Mouse (Mus musculus) B cell, adult 2 months (primary cell): Measurements from ENCODE around the gene Rrnad1.
A peak's percentile ranks its signal among the peaks of the same experiment; 100 is the strongest.

Experiments used
- DNase-seq, 2 experiments: peaks; one replicate each; pipeline ENCODE4 v3.0.0; 2022

Gene Rrnad1

DNA sequence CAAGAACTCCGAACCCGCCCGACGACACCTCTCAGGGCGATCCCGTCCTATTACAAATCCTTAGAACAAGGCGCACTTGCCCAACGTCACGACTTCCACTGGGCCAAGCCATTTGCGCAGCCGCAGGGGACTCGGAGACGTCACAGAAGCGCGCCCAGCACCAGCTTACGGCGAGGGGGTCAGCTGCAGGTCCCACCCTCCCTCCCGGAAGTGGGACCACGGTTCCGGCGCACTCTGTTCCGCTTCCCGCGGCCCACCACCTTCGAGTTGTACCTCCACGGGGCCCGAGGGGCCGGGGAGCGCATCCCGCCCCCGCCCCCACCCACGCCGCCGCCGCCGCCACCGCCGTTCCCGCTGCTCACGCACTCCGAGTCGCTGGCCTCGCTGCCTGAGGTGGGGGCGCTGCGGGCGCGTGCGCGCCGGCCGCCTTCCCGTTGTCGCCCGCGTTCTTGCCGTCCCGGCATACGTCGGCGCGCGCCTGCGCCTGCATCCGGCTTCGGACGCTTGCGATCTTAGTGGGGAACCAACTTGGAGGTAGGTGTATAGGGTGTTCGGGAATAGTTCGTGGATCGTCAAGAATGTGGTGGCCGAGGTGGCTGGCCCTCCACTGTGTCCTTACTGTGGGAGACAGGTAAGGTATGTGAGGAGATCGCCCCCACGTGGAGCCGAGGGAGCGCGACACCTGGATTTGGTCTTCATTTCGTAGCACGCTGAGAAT, at the start of gene Rrnad1, which contains the start of gene Isg20l2:
TSS of gene Rrnad1 (minus strand) at position 640 of the 718 bp plus-strand sequence.
TSS of gene Isg20l2 (plus strand) at position 237 of the 718 bp plus-strand sequence.
- DNase-seq: peak; percentile 95 to 96

- no peak for DNase-seq
These were observed 49.6 kb upstream of the Rrnad1 start for GRCm38 (mm10) chr3:87980085-87980484.

DNA sequence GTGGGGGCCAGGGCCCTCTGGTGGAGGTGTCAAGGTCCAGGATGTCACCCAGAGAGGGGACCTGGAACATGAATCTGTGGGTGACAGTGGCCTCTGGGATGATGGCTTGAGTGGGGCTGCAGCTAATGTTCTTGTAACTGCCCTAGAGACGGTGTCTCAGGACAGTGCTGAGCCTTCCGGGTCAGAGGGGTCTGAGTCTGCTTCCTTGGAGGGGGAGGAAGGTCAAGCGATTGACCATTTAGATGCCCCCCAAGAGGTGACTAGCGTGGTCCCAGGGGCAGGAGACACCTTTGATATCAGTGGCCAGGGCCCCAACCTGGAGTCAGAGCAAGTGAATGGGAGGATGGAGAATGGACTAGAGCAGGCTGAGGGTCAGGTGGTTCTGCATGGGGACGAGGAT, 49.0 kb upstream of the Rrnad1 start:
- DNase-seq: no peak

DNA sequence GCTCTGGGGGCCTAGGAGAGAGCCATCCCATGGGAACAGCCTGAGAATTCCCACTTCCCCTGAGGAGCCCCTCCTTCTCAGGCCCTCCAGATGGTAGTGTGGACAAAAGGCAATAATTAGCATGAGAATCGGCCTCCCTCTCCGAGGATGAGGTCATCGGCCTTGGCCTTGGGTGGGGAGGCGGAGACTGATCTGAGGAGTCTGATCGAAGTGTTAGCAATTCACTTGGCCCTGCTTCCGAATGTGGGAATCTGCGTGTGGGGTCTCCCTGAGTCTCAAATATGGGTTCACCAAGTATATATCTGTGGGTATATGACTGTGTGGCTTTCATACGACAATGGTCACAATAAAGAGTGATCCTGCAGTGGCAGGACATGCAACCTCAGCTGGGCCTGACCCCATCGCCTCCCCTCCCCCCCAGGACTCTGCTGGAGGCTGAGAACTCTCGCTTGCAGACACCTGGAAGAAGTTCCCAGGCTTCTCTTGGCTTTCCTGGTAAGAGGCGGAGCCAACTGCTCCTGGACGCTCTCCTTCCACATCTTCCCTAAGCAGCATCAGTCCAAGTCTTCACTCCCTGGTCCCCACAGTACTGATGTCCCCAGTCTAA, 44.0 kb upstream of the Rrnad1 start:
- DNase-seq: no peak

GRCm38 (mm10) chr3:87973593-87974380, 43.3 kb upstream of the Rrnad1 start:
- DNase-seq: no peak

GRCm38 (mm10) chr3:87972776-87973175, 42.3 kb upstream of the Rrnad1 start:
- DNase-seq: no peak

DNA sequence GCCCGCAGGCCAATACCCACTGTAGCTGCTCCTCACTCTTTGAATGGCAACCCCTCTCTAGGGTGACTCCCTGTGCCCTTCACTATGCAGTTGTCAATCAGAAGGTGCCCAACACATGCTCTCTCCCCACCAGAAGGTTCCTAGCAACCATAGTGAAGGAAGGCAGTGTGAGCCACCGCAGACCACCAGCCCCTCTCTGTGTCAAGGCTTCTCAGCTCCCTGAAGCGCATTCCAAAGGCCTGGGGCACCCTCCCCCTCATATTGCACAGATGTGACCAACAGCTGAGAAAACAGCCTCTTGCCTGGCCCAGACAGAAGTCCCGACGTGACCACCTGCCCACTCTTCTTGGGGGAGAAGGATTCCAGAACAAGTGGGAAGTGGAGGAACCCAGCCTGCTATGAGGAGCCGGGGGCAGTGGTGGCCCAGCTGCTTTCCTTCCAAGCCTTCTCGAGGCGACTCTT, 41.7 kb upstream of the Rrnad1 start:
- DNase-seq: no peak

DNA sequence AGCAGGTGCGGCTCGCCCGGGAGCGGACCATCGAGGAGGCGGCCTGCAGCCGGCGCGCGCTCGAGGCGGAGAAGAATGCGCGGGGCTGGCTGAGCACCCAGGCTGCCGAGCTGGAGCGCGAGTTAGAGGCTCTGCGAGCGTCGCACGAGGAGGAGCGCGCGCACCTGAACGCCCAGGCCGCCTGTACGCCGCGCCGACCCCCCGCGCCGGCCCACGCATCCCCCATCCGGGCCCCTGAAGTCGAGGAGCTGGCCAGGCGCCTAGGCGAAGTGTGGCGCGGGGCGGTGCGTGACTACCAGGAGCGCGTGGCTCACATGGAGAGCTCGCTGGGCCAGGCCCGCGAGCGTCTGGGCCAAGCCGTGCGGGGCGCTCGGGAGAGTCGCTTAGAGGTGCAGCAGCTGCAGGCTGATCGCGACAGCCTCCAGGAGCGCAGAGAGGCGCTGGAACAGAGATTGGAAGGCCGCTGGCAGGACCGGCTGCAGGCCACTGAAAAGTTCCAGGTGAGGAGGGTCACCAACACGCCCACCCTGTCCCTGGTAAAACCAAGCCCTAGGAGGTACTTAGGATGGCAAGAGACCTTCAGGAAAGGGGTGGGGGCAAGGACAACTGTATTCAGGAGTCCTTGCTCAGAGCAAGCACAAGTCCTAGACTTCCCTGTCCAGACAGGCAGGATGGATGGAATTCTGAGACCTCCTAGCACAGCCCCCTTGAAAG, 41.1 kb upstream of the Rrnad1 start:
- DNase-seq: no peak

GRCm38 (mm10) chr3:87970939-87971488, 40.5 kb upstream of the Rrnad1 start, which contains the start of gene Nes:
Gene Nes, plus strand, starts transcription at chr3:87971078.
- DNase-seq: peak in 1 of 2 experiments; percentile 31

DNA sequence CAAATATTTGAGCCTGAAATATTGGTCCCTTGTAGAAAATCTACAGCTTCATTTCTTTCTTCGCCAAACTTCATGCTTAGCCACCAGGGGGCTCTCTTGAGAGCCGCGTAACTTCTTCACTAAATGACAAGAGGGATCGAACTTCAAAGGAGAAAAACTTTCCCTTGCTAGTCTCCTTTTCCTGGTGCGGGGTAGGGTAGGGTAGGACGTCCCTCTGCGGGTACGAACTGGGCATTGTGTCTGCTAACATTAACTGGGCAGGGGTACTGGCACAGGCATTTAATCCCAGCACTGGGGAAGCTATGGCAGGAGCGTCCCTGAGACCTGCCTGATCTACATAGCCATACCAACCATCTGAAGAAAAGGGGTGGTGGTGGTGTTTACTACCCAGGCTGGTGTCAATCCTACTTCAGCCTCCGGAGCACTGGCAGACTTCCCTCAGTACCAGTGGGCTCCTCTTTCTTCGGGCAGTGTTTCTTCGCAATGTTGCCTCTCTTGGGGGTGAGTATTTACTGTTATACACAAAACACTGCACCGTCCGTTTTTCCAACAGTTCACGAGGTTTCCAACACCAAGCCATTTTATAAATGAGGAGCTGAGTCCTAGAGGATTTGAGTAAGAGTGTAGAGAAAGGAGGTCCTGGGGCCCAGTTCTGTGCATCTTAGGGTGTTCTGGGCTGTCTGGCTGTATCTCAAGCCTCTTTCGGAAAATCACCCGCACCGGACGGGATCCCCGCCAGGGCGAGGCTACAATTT, 39.8 kb upstream of the Rrnad1 start:
- DNase-seq: peak; percentile 73 to 74

- DNase-seq: peak; percentile 73 to 74
These were observed 30.2 kb upstream of the Rrnad1 start for GRCm38 (mm10) chr3:87960586-87961191.

DNA sequence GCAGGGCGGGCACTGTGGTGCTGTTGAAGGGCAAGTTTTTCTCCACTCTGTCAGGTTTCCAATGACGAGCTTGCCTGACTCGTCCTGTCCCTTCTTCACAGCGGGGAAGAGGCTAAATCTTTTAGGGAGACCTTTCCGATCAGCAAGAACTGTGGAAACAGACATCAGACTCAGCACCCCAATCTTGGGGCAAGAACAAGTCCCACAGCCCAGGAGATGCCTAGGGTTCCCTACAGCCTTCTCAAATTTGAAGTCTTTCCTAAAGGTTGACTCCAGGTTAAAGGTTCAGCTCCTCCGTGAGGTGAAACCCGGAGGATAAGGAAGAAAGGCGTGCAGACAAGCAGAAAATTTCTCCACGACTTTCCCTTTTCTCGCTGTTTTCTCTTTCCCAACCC, 29.7 kb upstream of the Rrnad1 start:
- no peak for DNase-seq

- DNase-seq: no peak
These were observed 28.9 kb upstream of the Rrnad1 start for GRCm38 (mm10) chr3:87959371-87959770.

GRCm38 (mm10) chr3:87958967-87959366, 28.4 kb upstream of the Rrnad1 start:
- no peak for DNase-seq

DNA sequence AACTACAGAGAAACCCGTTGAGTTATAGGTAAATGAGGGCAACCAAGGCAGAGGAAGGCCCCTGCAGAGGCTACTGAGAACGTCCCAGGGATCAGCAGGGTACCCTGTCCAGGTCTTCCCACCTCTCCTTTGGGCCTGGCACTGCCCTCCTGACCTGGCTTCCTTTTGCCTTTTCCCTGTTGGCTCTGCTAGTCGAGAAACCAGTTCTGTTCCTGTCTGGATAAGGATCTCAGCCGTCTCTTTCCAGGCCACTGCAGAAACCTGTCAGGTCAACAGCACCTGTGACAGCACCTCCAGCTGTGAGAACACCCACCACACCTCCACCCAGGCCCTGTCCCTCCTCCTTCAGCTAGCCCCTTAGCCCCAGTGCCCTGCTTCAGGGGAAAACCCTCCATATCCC, 28.0 kb upstream of the Rrnad1 start:
- no peak for DNase-seq

DNA sequence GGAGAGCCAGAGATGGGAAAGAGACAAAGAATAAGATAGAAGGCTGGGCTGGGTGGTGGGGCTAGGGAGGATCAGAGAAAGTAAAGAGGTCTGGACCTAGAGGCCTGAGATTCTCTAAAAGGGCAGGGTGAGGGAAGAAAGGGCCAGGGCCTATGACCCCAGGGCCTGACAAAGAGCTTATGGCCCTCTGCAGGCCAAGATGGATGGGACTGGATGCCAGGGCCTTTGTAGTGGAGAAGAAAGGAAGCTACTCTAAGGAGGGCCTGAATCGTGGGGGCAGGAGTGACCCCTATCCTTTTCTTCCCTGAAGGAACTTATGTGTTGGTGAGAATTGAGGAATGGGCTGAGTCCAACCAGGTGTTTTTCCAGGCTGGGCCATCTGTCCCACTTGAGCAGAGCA, 27.5 kb upstream of the Rrnad1 start:
- DNase-seq: no peak

DNA sequence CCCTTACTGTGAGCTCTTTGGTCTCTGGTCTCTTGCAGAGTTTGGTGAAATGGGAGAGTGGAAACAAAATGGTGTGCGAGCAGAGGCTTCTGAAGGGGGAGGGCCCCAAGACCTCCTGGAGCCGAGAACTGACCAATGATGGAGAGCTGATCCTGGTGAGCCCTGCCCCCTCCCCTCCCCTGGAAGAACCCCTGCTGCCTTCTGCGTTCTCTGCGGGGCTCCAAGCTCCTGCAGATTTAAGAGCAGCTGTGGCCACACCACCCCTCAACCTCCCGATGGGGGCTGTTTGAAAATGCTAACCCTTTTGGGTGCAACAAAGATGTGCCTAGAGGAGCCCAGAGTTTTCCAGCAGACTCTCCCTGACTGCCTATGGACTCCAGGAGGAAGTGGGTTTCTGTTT, 21.9 kb upstream of the Rrnad1 start:
- no peak for DNase-seq

GRCm38 (mm10) chr3:87951946-87952345, 21.4 kb upstream of the Rrnad1 start:
- no peak for DNase-seq

GRCm38 (mm10) chr3:87949955-87950515, 19.5 kb upstream of the Rrnad1 start:
- no peak for DNase-seq

DNA sequence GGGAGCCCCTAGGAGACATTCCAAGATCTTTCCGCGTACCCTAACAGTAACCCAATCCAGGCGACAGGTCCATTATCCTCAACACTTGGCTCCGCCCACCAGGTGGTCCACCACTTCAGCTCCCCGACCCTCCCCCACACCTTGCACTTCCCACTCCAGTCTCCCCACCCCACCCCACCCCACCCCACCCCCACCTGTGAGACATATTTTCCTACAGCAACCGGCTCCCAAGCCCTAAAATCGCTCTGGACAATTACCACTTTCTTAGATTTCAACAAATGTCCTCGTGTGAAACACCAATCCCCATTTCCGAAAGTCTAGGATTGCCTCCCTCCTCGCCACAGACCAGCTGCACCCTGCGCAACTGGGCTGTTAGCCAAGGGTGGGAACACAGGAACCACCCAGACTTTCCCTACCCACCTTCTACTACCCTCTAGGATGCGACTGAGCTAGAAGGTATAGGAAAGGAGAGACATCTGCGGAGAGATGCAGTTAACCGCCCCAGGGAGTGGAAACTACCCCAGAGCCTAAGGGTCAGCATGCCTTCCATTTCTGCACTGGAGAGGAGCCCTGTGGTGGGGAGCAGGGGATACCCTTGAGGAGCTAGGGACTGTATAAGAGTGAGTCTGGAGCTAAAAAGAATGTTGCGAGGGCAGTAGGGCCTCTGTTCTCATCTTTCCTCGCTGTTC, 18.9 kb upstream of the Rrnad1 start:
- DNase-seq: no peak
